Mouse (Mus musculus) stomach, embryonic 16.5 days (tissue): ENCODE results near the gene Khnyn. TPM values are rescaled to one million over a fixed set of nuclear protein-coding genes. Genes with fewer than 3 reads are reported as not detected.

Source experiments
- ATAC-seq: fragments of 200-750 bp; cut with Nextera tagmentation; 2 replicates; pipeline ENCODE4 v1.8.0; 2017; ENCODE audit warnings: moderate number of reproducible peaks, moderate TSS enrichment; ENCODE audit not compliant: insufficient read depth, low FRiP score
- H3K27ac ChIP-seq: fragments of 300-500 bp; sonication (generic); 2 replicates; pipeline ENCODE4 v1.5.1; 2014; ENCODE audit warnings: low read length
- H3K27me3 ChIP-seq: fragments of 300-500 bp; sonication (generic); 2 replicates; pipeline ENCODE4 v1.6.1; 2014; ENCODE audit warnings: low read length, control low read depth, mixed read lengths; ENCODE audit not compliant: control insufficient read depth, insufficient read depth
- H3K36me3 ChIP-seq: fragments of 300-500 bp; sonication (generic); 2 replicates; pipeline ENCODE4 v1.6.1; 2014; ENCODE audit warnings: low read length; ENCODE audit not compliant: control insufficient read depth, insufficient read depth
- H3K4me1 ChIP-seq: fragments of 300-500 bp; sonication (generic); 2 replicates; pipeline ENCODE4 v1.6.1; 2014; ENCODE audit warnings: low read length, control low read depth, mixed read lengths; ENCODE audit not compliant: control insufficient read depth, insufficient read depth
- H3K4me2 ChIP-seq: fragments of 300-500 bp; sonication (generic); 2 replicates; pipeline ENCODE4 v1.6.1; 2014; ENCODE audit warnings: low read depth, low read length, mixed read lengths
- H3K4me3 ChIP-seq: fragments of 300-500 bp; sonication (generic); replicated peaks from 2 replicates; pipeline ENCODE4 v1.5.1; 2014; ENCODE audit warnings: mild to moderate bottlenecking, low read length
- H3K9ac ChIP-seq: fragments of 300-500 bp; sonication (generic); 2 replicates; pipeline ENCODE4 v1.6.1; 2014; ENCODE audit warnings: low read length
- H3K9me3 ChIP-seq: fragments of 300-500 bp; sonication (generic); replicated peaks from 2 replicates; pipeline ENCODE4 v1.6.1; 2016; ENCODE audit warnings: low read length, control low read depth; ENCODE audit not compliant: control insufficient read depth
- WGBS: fragments of 180-500 bp; shearing (Covaris S2); extraction: QIAGEN DNeasy Blood & Tissue Kit; methylation state at CpG from one replicate; pipeline ENCODE4 v1.1.7; 2014; 5-methylcytosine and 5-hydroxymethylcytosine counted together
- polyA plus RNA-seq: library from polyadenylated mRNA; unstranded; fragments of >200 nt; fragmentation: Nextera tagmentation; extraction: Ambion mirVana; gene quantifications from 2 replicates; pipeline ENCODE4 v1.2.1, GENCODE M21; 2015

The Khnyn gene
- polyA plus RNA-seq, 1 experiment from 2014 or later = 18.5 TPM

DNA sequence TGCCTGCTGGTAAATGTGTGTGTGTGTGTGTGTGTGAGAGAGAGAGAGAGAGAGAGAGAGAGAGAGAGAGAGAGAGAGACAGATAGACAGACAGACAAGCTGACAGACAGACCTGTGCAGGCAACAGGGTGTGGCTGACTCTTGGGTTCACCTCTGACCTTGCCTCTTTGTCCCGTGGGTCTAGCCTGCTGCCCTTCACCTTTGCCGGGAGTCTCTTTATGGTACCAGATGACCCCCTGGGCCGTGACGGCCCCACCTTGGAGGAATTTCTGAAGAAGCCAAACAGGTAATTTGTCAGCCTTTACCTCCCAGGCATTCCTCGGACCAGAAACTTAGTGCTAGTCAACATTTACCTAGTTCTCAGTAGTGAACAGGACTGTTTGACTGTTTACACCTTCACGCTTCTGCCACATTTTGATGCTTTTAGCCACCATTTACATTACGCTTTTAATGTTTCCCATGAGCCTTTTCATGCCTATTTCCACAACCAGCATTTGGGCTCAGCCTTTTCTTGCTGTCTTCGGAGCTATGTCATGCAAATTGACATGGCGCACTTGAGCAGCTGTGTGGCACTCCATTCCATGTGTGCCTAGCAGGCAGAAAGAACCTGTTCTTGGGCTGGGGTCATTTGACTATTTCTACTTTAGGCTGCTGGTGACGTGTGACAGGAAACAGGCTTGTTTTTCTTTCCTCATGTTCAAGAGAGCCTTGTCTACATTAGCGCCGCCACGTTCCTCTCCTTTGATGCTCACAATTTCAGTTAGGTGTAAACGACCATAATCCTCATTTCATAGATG is 16.3 kb upstream of the Khnyn start:
- H3K9ac ChIP-seq = no peak overlapping the region
- no peaks in the 10 kb centered on the region for H3K27me3 ChIP-seq
- peaks cover 12% of the 10 kb centered on the region; the same call in 1 of the 2 replicates for H3K4me1 ChIP-seq
- WGBS = 86% methylated on average over 14 of the region's 14 CpGs
- no peaks in the 10 kb centered on the region for H3K9me3 ChIP-seq
- H3K4me2 ChIP-seq = no peak overlapping the region
- H3K27ac ChIP-seq = no peak overlapping the region
- H3K36me3 ChIP-seq = peaks cover 37% of the 10 kb centered on the region; the same call in 1 of the 2 replicates
- ATAC-seq = no peak
- no peak overlapping the region for H3K4me3 ChIP-seq

DNA sequence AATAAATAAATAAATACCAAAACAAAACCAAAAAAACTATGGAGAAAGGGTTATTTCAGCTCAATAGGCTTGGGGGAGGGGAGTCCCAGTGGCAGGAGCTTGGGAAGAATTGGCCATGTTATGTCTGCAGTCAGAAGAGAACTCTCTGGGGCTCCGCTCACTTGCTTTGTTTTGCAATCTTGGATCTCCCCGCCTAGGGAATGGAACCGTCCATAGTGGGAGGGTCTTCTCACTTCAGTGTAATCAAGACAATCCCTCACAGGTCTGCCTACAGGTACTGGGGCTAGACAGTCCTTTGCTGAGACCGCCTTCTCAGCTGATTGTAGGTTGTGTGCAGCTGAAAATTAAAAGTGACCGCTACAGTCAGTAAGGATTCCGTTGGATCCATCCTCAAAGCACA is 15.2 kb upstream of the Khnyn start:
- WGBS = 94% methylated on average over 6 of the region's 6 CpGs
- Histone ChIP-seq H3K36me3 (peaks cover 30% of the 10 kb centered on the region; the same call in 1 of the 2 replicates), H3K27ac (no peak overlapping the region), H3K27me3 (no peaks in the 10 kb centered on the region), H3K4me3 (no peak overlapping the region), H3K4me2 (no peak overlapping the region), H3K4me1 (peaks cover 15% of the 10 kb centered on the region), H3K9ac (no peak overlapping the region), H3K9me3 (no peaks in the 10 kb centered on the region)
- no peak for ATAC-seq

GRCm38 (mm10) chr14:55872039-55872438 is 12.7 kb upstream of the Khnyn start:
- Histone ChIP-seq H3K4me3 (no peak overlapping the region), H3K27ac (no peak overlapping the region), H3K4me2 (no peak overlapping the region), H3K9me3 (no peaks in the 10 kb centered on the region), H3K4me1 (peaks cover 15% of the 10 kb centered on the region), H3K27me3 (no peaks in the 10 kb centered on the region), H3K9ac (no peak overlapping the region), H3K36me3 (peaks cover 26% of the 10 kb centered on the region; the same call in 1 of the 2 replicates)
- ATAC-seq = no peak
- WGBS = 88% methylated on average over 12 of the region's 12 CpGs

DNA sequence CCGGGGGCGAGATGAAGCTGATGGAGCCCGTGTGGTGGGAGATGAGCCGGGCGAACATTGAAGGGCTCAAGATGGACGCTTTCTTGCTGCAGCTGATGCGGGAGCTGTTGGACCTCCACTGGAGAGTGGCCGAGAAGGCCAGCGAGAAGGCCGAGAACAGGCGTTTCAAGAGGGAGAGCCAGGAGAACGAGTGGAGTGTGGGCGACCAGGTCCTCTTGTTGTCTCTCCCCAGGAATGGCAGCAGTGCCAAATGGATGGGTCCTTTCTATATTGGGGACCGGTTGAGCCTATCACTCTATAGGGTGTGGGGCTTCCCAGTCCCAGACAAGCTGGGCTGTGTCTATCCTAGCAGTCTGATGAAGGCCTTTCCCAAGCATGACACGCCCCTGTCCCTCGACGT is 12.2 kb upstream of the Khnyn start:
- Histone ChIP-seq H3K4me1 (peaks cover 16% of the 10 kb centered on the region), H3K9ac (no peak overlapping the region), H3K4me2 (no peak overlapping the region), H3K4me3 (no peak overlapping the region), H3K27ac (no peak overlapping the region), H3K9me3 (no peaks in the 10 kb centered on the region), H3K36me3 (peaks cover 26% of the 10 kb centered on the region; the same call in 1 of the 2 replicates), H3K27me3 (no peaks in the 10 kb centered on the region)
- ATAC-seq = no peak
- 85% methylated on average over 17 of the region's 17 CpGs for WGBS

GRCm38 (mm10) chr14:55873242-55873713 is 11.5 kb upstream of the Khnyn start:
- Histone ChIP-seq H3K27ac (no peak overlapping the region), H3K27me3 (no peaks in the 10 kb centered on the region), H3K9ac (peak overlapping the region; percentile 43), H3K4me3 (no peak overlapping the region), H3K9me3 (no peaks in the 10 kb centered on the region), H3K4me2 (no peak overlapping the region), H3K36me3 (peaks cover 25% of the 10 kb centered on the region; the same call in 1 of the 2 replicates), H3K4me1 (peaks cover 21% of the 10 kb centered on the region)
- 83% methylated on average over 8 of the region's 8 CpGs for WGBS
- ATAC-seq = 0 out of 2 replicates have a peak, but pooled peaks have one; percentile 1

GRCm38 (mm10) chr14:55873714-55874683 is 10.7 kb upstream of the Khnyn start:
- 11% methylated on average over 30 of the region's 30 CpGs for WGBS
- H3K4me3 ChIP-seq = peak overlapping the region; percentile 34
- peaks cover 18% of the 10 kb centered on the region; the same call in 1 of the 2 replicates for H3K36me3 ChIP-seq
- peaks cover 21% of the 10 kb centered on the region for H3K4me1 ChIP-seq
- peak; percentile 57; the same call in 1 of the 2 replicates for ATAC-seq
- H3K27ac ChIP-seq = no peak overlapping the region
- H3K4me2 ChIP-seq = peak overlapping the region; percentile 52
- peak overlapping the region; percentile 43 for H3K9ac ChIP-seq
- H3K9me3 ChIP-seq = no peaks in the 10 kb centered on the region
- no peaks in the 10 kb centered on the region for H3K27me3 ChIP-seq

DNA sequence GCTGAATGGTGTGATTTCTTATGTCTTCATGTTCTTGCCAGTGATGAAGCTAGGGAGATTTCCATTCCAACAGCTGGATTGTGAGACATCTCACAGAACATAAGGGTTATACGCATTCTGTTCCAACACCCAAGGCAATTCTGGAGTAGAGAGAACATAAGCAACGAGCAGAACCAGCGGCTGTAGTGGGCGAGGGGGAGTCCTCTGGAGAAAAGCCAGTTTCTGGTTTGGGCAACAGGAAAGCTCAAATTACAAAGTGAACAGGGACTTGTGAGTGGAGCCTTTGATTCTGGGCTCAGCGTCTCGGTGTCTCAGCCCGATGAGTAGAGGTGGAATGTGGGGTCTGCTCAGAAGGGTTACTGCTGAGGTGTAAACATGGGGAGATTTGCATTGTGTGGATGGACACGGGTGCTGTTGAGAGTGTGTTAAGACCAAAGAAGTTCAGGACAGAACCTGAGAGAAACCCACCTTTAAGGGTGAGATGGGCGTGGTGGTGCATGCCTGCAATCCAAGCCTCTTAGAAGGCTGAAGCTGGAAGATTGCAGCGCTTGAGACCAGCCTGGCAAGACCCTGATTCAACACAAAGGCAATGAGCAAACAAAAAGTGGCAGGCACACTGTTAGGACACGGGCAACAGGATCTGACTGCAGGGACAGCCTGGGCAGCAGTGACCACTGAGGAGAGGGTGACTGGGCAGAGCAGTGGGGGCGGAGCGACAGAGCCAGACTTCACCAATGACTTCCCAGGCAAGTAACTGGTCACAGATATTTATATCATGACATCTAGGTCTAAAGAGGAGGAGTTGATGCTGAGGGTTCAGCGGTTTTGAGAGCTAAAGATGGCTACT is 7.1 kb upstream of the Khnyn start:
- Histone ChIP-seq H3K36me3 (no peaks in the 10 kb centered on the region), H3K4me3 (no peak overlapping the region), H3K27me3 (no peaks in the 10 kb centered on the region), H3K4me2 (0 out of 2 replicates have a peak overlapping the region, but pooled peaks have one; percentile 9), H3K9ac (no peak overlapping the region), H3K9me3 (no peaks in the 10 kb centered on the region), H3K4me1 (peaks cover 21% of the 10 kb centered on the region), H3K27ac (no peak overlapping the region)
- 10% methylated on average over 14 of the region's 14 CpGs for WGBS
- ATAC-seq = no peak

- H3K9ac ChIP-seq = no peak overlapping the region
- no peaks in the 10 kb centered on the region for H3K36me3 ChIP-seq
- no peaks in the 10 kb centered on the region for H3K27me3 ChIP-seq
- peaks cover 18% of the 10 kb centered on the region for H3K4me1 ChIP-seq
- 0 out of 2 replicates have a peak overlapping the region, but pooled peaks have one; percentile 9 for H3K4me2 ChIP-seq
- no peak overlapping the region for H3K4me3 ChIP-seq
- no peak for ATAC-seq
- 20% methylated on average over 7 of the region's 7 CpGs for WGBS
- H3K9me3 ChIP-seq = no peaks in the 10 kb centered on the region
- no peak overlapping the region for H3K27ac ChIP-seq
These were observed 6.3 kb upstream of the Khnyn start for GRCm38 (mm10) chr14:55878316-55878940.
